ENCODE assay signal across 22 mouse cellular contexts in the genomic region with DNA sequence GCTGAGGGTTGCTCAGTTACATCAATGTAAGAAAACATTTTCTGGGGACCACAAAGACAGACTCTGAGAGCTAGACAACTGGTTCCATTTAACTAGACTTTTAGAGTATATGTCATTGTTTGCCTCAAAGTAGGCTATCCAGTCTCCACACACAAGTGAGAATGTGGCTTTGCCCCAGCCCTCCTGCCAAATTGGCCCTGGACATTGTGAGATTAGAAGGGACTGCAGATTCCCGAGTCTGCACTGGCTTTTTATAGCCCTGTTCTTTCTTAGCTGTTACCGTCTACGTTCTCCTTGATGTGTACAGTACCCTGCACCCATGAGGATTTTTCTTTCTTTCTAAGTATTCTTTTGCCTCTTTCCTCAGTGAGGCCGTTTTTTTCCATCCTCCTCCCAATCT. TPM values are rescaled to one million over a fixed set of nuclear protein-coding genes. Genes with fewer than 3 reads are reported as not detected.
DNase-seq lines count a peak whose midpoint lies in the region; ATAC-seq lines count a peak whose summit lies in the region.
"Had no signal": no experiment of that assay in that cellular context is flagged by ENCODE, and none has a peak within 500 bp of the region (broad histone marks: within the 10 kb centered on the region; RNA-seq: fewer than 3 reads in every experiment).

No protein-coding gene starts in this region.

- 0 out of 2 replicates have a peak, but pooled peaks have one; percentile 44 for ATAC-seq in heart, embryonic 14.5 days (ENCODE audit: insufficient number of reproducible peaks, insufficient read depth, low FRiP score, low read depth)
- ATAC-seq in hindbrain, embryonic 16.5 days, result no peak
- ATAC-seq: forebrain, embryonic 14.5 days; hindbrain, postnatal 0 days; intestine, embryonic 15.5 days had no signal

- 0 out of 2 replicates have a peak overlapping the region, but pooled peaks have one; percentile 42 for H3K9ac ChIP-seq in heart, embryonic 14.5 days (ENCODE audit: low read length)
- H3K9ac ChIP-seq in hindbrain, embryonic 16.5 days (ENCODE audit: low read depth, low read length), result no peak overlapping the region
- H3K9ac ChIP-seq: embryonic facial prominence, embryonic 15.5 days; hindbrain, embryonic 12.5 days; intestine, embryonic 15.5 days had no signal

- peaks cover 18% of the 10 kb centered on the region; the same call in 1 of the 2 replicates for H3K27me3 ChIP-seq in heart, embryonic 10.5 days (ENCODE audit: insufficient read depth, poor library complexity, severe bottlenecking)
- no peaks in the 10 kb centered on the region for H3K27me3 ChIP-seq in heart, embryonic 14.5 days (ENCODE audit: control insufficient read depth, insufficient read depth, low read length)
- peaks cover 3% of the 10 kb centered on the region for H3K27me3 ChIP-seq in hindbrain, embryonic 16.5 days (replicated peaks; ENCODE audit: control insufficient read depth, insufficient read depth, low read length)
- H3K27me3 ChIP-seq: intestine, embryonic 15.5 days had no signal

- H3K9me3 ChIP-seq in heart, embryonic 10.5 days, result no peaks in the 10 kb centered on the region
- no peaks in the 10 kb centered on the region for H3K9me3 ChIP-seq in heart, embryonic 14.5 days (ENCODE audit: control insufficient read depth, low read length)
- H3K9me3 ChIP-seq in hindbrain, embryonic 16.5 days (ENCODE audit: control insufficient read depth, low read length), result no peaks in the 10 kb centered on the region
- H3K9me3 ChIP-seq: embryonic facial prominence, embryonic 15.5 days; forebrain, embryonic 10.5 days; hindbrain, embryonic 12.5 days; intestine, embryonic 15.5 days had no signal

- 27% methylated on average over 4 of the region's 4 CpGs for WGBS in heart, embryonic 10.5 days
- WGBS in heart, embryonic 14.5 days, result 12% methylated on average over 4 of the region's 4 CpGs
- WGBS in hindbrain, embryonic 16.5 days, result 49% methylated on average over 4 of the region's 4 CpGs

- H3K4me1 ChIP-seq in heart, embryonic 10.5 days, result peaks cover 45% of the 10 kb centered on the region
- H3K4me1 ChIP-seq in heart, embryonic 14.5 days (ENCODE audit: control insufficient read depth in 2 of 2, insufficient read depth in 2 of 2, low read length in 2 of 2), result peaks cover 24 to 49% of the 10 kb centered on the region in 2 experiments
- H3K4me1 ChIP-seq in hindbrain, embryonic 16.5 days (ENCODE audit: control insufficient read depth, insufficient read depth, low read depth, low read length), result peaks cover 3% of the 10 kb centered on the region

- intact Hi-C loops in heart, postnatal 10 days (cut with DNase I), result loop anchor here (10.0 kb wide), 1 partner anchor 310 kb away; no protein-coding TSS in a partner anchor

- H3K4me2 ChIP-seq in heart, embryonic 14.5 days (ENCODE audit: low read length), result peak overlapping the region; percentile 43
- H3K4me2 ChIP-seq in hindbrain, embryonic 16.5 days (ENCODE audit: low read length), result no peak overlapping the region
- H3K4me2 ChIP-seq: embryonic facial prominence, embryonic 15.5 days; hindbrain, embryonic 12.5 days; intestine, embryonic 15.5 days had no signal

- no peaks in the 10 kb centered on the region for H3K36me3 ChIP-seq in heart, embryonic 10.5 days
- no peaks in the 10 kb centered on the region for H3K36me3 ChIP-seq in heart, embryonic 14.5 days (ENCODE audit: control insufficient read depth, insufficient read depth, low read length)
- H3K36me3 ChIP-seq in hindbrain, embryonic 16.5 days (ENCODE audit: control insufficient read depth, insufficient read depth, low read length), result no peaks in the 10 kb centered on the region
- H3K36me3 ChIP-seq: embryonic facial prominence, embryonic 15.5 days; forebrain, embryonic 10.5 days; hindbrain, embryonic 12.5 days; intestine, embryonic 15.5 days had no signal

- no peak overlapping the region for H3K4me3 ChIP-seq in heart, embryonic 10.5 days
- no peak overlapping the region for H3K4me3 ChIP-seq in heart, embryonic 14.5 days (ENCODE audit: control insufficient read depth in 1 of 2, insufficient read depth in 1 of 2, low read depth in 1 of 2, low read length in 2 of 2)
- no peak overlapping the region for H3K4me3 ChIP-seq in hindbrain, embryonic 16.5 days (ENCODE audit: low read length)
- H3K4me3 ChIP-seq: embryonic facial prominence, embryonic 15.5 days; erythroblast, embryonic 14.5 days; forebrain, embryonic 10.5 days; hindbrain, embryonic 12.5 days; intestine, embryonic 15.5 days had no signal

- H3K27ac ChIP-seq in heart, embryonic 10.5 days, result no peak overlapping the region
- H3K27ac ChIP-seq in heart, embryonic 14.5 days (replicated peaks in 1 of 2; ENCODE audit: control insufficient read depth in 1 of 2, insufficient read depth in 1 of 2, low read depth in 2 of 2, low read length in 2 of 2), result peak overlapping the region; percentile 58 to 76
- no peak overlapping the region for H3K27ac ChIP-seq in hindbrain, embryonic 16.5 days (ENCODE audit: low read depth, low read length)
- H3K27ac ChIP-seq: embryonic facial prominence, embryonic 15.5 days; forebrain, embryonic 10.5 days; hindbrain, embryonic 12.5 days; hindbrain, postnatal 0 days; intestine, embryonic 15.5 days had no signal

- peak; percentile 11 to 19 for DNase-seq in heart, adult 9 months (ENCODE audit: low spot score in 2 of 2)
- DNase-seq in heart, embryonic 10.5 days (ENCODE audit: low spot score), result no peak
- DNase-seq in heart, postnatal 10 days, result peak; percentile 67 to 74
- no peak for DNase-seq in spleen, postnatal 4 days (ENCODE audit: low spot score in 2 of 2)
- DNase-seq in Muller cell, postnatal 12 days (ENCODE audit: inconsistent ontology term), result no peak
- DNase-seq: adrenal gland, adult 8-10 months; adrenal gland, postnatal 36 days; cerebellum, adult 2 months; cerebellum, postnatal 10 days; gastrocnemius, postnatal 14 days; kidney, adult 18-20 months; kidney, postnatal 10 days had no signal

RNA-seq across cellular contexts. Expression of gene Ube2u, which starts 46.1 kb away (rescaled TPM):
- 0.30 TPM in 2 replicates for polyA plus RNA-seq in heart, embryonic 10.5 days (2016; fragmentation: Nextera tagmentation; extraction: Ambion mirVana)
- 0.14 TPM in 1 of 2 replicates, not detected in the other for polyA plus RNA-seq in heart, embryonic 14.5 days (2014; fragmentation: Nextera tagmentation; extraction: Ambion mirVana)
- not detected for total RNA-seq in heart, postnatal 10 days (2021)
- polyA plus RNA-seq in hindbrain, embryonic 16.5 days (2015; fragmentation: Nextera tagmentation; extraction: Ambion mirVana), result 0.19 and 0.32 TPM in 2 replicates
- total RNA-seq: adrenal gland, adult 8-10 months; ES-E14; gastrocnemius, postnatal 14 days; hindbrain, postnatal 0 days had no signal
- polyA plus RNA-seq: cerebellum, adult 2 months; erythroblast, embryonic 14.5 days had no signal

Comparison
In these comparisons a context has a peak if more than half of its experiments do, and no peak if none do; other contexts are left out.
1. DNase-seq: peak in heart, adult 9 months (2 of 2) and heart, postnatal 10 days (2 of 2); none in heart, embryonic 10.5 days (single experiment), spleen, postnatal 4 days (0 of 2) and Muller cell, postnatal 12 days (single experiment).
2. H3K27ac ChIP-seq: peak in heart, embryonic 14.5 days (2 of 2); none in heart, embryonic 10.5 days (single experiment) and hindbrain, embryonic 16.5 days (single experiment).